Mouse (Mus musculus) hindbrain, embryonic 16.5 days (tissue): ENCODE measurements around the gene Gm11146. TPM values are rescaled to one million over a fixed set of nuclear protein-coding genes. Genes with fewer than 3 reads are reported as not detected.
A peak's percentile ranks its signal among the peaks of the same experiment; 100 is the strongest.

Experiments used
- ATAC-seq: fragments of 200-750 bp; cut with Nextera tagmentation; 2 replicates; pipeline ENCODE4 v1.8.0; 2017; ENCODE audit warnings: moderate TSS enrichment, moderate library complexity
- H3K27ac ChIP-seq: fragments of 300-500 bp; sonication (generic); 2 replicates; pipeline ENCODE4 v1.5.1; 2014; ENCODE audit warnings: low read depth, mild to moderate bottlenecking, control low read depth, low read length, moderate library complexity
- H3K27me3 ChIP-seq: fragments of 300-500 bp; sonication (generic); replicated peaks from 2 replicates; pipeline ENCODE4 v1.6.1; 2014; ENCODE audit warnings: low read length; ENCODE audit not compliant: control insufficient read depth, insufficient read depth
- H3K36me3 ChIP-seq: fragments of 300-500 bp; sonication (generic); 2 replicates; pipeline ENCODE4 v1.6.1; 2014; ENCODE audit warnings: mild to moderate bottlenecking, low read length, moderate library complexity, mixed read lengths; ENCODE audit not compliant: control insufficient read depth, insufficient read depth
- H3K4me1 ChIP-seq: fragments of 300-500 bp; sonication (generic); 2 replicates; pipeline ENCODE4 v1.6.1; 2014; ENCODE audit warnings: low read depth, low read length; ENCODE audit not compliant: control insufficient read depth, insufficient read depth
- H3K4me2 ChIP-seq: fragments of 300-500 bp; sonication (generic); 2 replicates; pipeline ENCODE4 v1.6.1; 2014; ENCODE audit warnings: mild to moderate bottlenecking, low read length, control low read depth, moderate library complexity
- H3K4me3 ChIP-seq: fragments of 300-500 bp; sonication (generic); 2 replicates; pipeline ENCODE4 v1.5.1; 2014; ENCODE audit warnings: mild to moderate bottlenecking, low read length, control low read depth, moderate library complexity
- H3K9ac ChIP-seq: fragments of 300-500 bp; sonication (generic); 2 replicates; pipeline ENCODE4 v1.6.1; 2014; ENCODE audit warnings: low read depth, mild to moderate bottlenecking, control low read depth, low read length, moderate library complexity
- H3K9me3 ChIP-seq: fragments of 300-500 bp; sonication (generic); 2 replicates; pipeline ENCODE4 v1.6.1; 2014; ENCODE audit warnings: mild to moderate bottlenecking, low read length, moderate library complexity; ENCODE audit not compliant: control insufficient read depth
- WGBS: fragments of 180-500 bp; shearing (Covaris S2); extraction: QIAGEN DNeasy Blood & Tissue Kit; methylation state at CpG from one replicate; pipeline ENCODE4 v1.1.7; 2014; 5-methylcytosine and 5-hydroxymethylcytosine counted together
- microRNA counts: library from miRNA; unstranded; fragments of <30 nt; microRNA quantifications from one replicate; lab custom pipeline; 2016
- microRNA-seq: library from miRNA; unstranded; fragments of <30 nt; microRNA quantifications from one replicate; pipeline ENCODE4, GENCODE M21; 2017
- polyA plus RNA-seq: library from polyadenylated mRNA; unstranded; fragments of >200 nt; fragmentation: Nextera tagmentation; extraction: Ambion mirVana; gene quantifications from 2 replicates; pipeline ENCODE4 v1.2.1, GENCODE M21; 2015

Gm11146 gene
- polyA plus RNA-seq, 1 experiment from 2014 or later: not detected

GRCm38 (mm10) chr16:77573036-77573435 is 28.9 kb downstream of the Gm11146 start:
- Histone ChIP-seq H3K4me1 (0 out of 2 replicates have a peak, but pooled peaks cover 2% of the 10 kb centered on the region), H3K4me3 (no peak overlapping the region), H3K27me3 (no peaks in the 10 kb centered on the region), H3K4me2 (no peak overlapping the region), H3K36me3 (no peaks in the 10 kb centered on the region), H3K9ac (no peak overlapping the region), H3K27ac (no peak overlapping the region), H3K9me3 (no peaks in the 10 kb centered on the region)
- 55% methylated on average over 5 of the region's 5 CpGs for WGBS
- ATAC-seq: peak; percentile 75

- H3K9me3 ChIP-seq: no peaks in the 10 kb centered on the region
- no peaks in the 10 kb centered on the region for H3K36me3 ChIP-seq
- no peaks in the 10 kb centered on the region for H3K27me3 ChIP-seq
- no peak overlapping the region for H3K4me2 ChIP-seq
- 84% methylated on average over 8 of the region's 8 CpGs for WGBS
- no peak overlapping the region for H3K4me3 ChIP-seq
- H3K4me1 ChIP-seq: 0 out of 2 replicates have a peak, but pooled peaks cover 2% of the 10 kb centered on the region
- ATAC-seq: no peak
- H3K9ac ChIP-seq: no peak overlapping the region
- H3K27ac ChIP-seq: no peak overlapping the region
Observed at GRCm38 (mm10) chr16:77569457-77569856, 32.4 kb downstream of the Gm11146 start.

DNA sequence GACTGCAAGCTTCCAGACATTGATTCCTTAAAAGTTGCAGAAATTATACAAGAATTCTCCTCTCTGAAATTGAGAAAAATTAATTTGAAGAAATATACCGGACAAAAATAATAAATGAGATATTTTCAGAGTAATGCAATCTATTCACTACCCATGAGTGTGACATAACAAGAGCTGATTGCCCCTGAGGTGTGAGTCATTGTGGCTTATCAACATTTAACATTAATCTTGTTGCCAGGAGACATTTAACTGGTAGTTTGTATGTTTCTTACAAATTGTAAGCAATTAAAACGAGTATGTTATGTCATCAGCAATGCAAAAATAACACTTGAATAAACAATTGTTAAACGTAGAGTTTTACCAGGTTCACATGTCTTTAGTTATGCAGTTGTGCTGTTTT is 33.5 kb downstream of the Gm11146 start:
- Histone ChIP-seq H3K9me3 (no peaks in the 10 kb centered on the region), H3K4me2 (no peak overlapping the region), H3K9ac (no peak overlapping the region), H3K27ac (no peak overlapping the region), H3K4me3 (no peak overlapping the region), H3K27me3 (no peaks in the 10 kb centered on the region), H3K4me1 (0 out of 2 replicates have a peak, but pooled peaks cover 2% of the 10 kb centered on the region), H3K36me3 (no peaks in the 10 kb centered on the region)
- ATAC-seq: no peak
- WGBS: 81% methylated on average over 3 of the region's 3 CpGs

GRCm38 (mm10) chr16:77562852-77563251 is 39.0 kb downstream of the Gm11146 start:
- Histone ChIP-seq H3K9ac (no peak overlapping the region), H3K27me3 (no peaks in the 10 kb centered on the region), H3K27ac (no peak overlapping the region), H3K4me3 (no peak overlapping the region), H3K4me2 (no peak overlapping the region), H3K36me3 (no peaks in the 10 kb centered on the region), H3K4me1 (no peaks in the 10 kb centered on the region), H3K9me3 (no peaks in the 10 kb centered on the region)
- 92% methylated on average over 3 of the region's 3 CpGs for WGBS
- ATAC-seq: no peak

DNA sequence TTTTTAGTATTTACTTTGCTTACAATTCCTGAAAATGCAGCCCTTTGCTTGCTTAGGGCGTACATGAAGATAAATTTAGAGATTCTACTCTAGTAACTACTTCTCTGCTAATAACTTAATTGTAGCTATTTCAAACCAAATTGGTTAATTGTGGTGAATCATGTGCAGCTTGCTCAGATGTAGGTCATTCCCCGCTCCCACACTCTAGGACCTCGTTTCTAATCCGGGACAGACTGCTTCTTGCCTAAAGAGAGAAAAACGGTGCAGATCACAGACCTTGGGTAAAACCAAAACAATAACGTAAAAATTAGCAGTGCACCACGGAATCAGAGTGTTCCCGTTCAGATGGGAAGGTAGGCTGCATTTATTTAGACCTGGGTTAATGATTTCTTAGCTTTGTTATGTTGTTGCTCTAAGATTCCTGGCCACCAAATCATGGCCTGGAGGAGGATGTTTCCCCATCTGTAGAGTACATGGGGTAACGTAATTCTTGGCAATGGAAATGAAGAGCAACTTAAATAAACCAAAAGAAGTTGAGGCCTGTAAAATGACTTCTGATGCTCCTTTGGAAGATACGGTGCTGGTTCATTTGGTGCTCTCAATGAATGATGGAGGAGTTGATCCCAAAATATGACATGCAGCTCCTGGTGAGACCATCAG is 45.3 kb downstream of the Gm11146 start:
- WGBS: 91% methylated on average over 10 of the region's 10 CpGs
- Histone ChIP-seq H3K27ac (no peak overlapping the region), H3K9ac (no peak overlapping the region), H3K36me3 (no peaks in the 10 kb centered on the region), H3K4me2 (no peak overlapping the region), H3K4me3 (no peak overlapping the region), H3K9me3 (no peaks in the 10 kb centered on the region), H3K27me3 (no peaks in the 10 kb centered on the region), H3K4me1 (no peaks in the 10 kb centered on the region)
- ATAC-seq: no peak

DNA sequence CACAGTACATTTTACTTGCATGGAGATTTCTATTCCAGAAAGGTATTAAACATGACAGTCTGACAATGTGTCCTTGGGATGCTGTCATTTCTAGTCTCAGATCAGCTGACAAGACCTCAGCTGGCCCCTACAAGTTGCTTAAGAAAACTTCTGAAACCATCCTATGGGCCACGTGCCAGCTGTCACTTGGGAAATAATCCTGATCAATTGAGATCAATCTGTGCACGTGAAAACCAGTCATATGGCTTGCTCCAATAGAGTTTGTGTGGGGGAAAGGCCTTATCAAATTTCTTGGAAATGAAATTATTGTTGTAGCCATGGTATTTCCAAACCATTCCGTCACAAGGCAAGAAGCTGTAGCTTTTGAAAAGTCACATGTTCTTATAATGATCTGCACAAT is 50.8 kb downstream of the Gm11146 start:
- ATAC-seq: no peak
- H3K9ac ChIP-seq: no peak overlapping the region
- no peak overlapping the region for H3K27ac ChIP-seq
- no peaks in the 10 kb centered on the region for H3K27me3 ChIP-seq
- no peak overlapping the region for H3K4me2 ChIP-seq
- 64% methylated on average over 3 of the region's 3 CpGs for WGBS
- no peaks in the 10 kb centered on the region for H3K36me3 ChIP-seq
- no peaks in the 10 kb centered on the region for H3K9me3 ChIP-seq
- no peaks in the 10 kb centered on the region for H3K4me1 ChIP-seq
- H3K4me3 ChIP-seq: no peak overlapping the region

MicroRNA genes within 50 kb of the gene (microRNA counts, 519-probe panel; counts per million panel counts)
- microRNA mmu-miR-125b-5p (lab: Ali Mortazavi, UCI): 5,315 counts per million, percentile 100 among the panel's probes with 10 or more counts
- microRNA mmu-miR-99a (lab: Ali Mortazavi, UCI): 4,036 counts per million, percentile 97 among the panel's probes with 10 or more counts

Small RNA genes lying within 50 kb of the gene (microRNA-seq; reads per million reads assigned to microRNA genes)
- 2,306 reads per million, percentile 83 among the genes with 10 or more reads in this experiment for gene Mir125b-2
- 176,672 reads per million, percentile 100 among the genes with 10 or more reads in this experiment for gene Mir99a
- 461 reads per million, percentile 69 among the genes with 10 or more reads in this experiment for gene Mirlet7c-1
